Mouse (Mus musculus) forebrain, embryonic 12.5 days (tissue): ENCODE results near the gene Cdk5rap2. TPM values are rescaled to one million over a fixed set of nuclear protein-coding genes. Genes with fewer than 3 reads are reported as not detected.

Experiments
- ATAC-seq: fragments of 200-750 bp; cut with Nextera tagmentation; 2 replicates; pipeline ENCODE4 v1.8.0; 2017; ENCODE audit warnings: moderate TSS enrichment; ENCODE audit not compliant: low FRiP score
- H3K27ac ChIP-seq: fragments of 300-500 bp; sonication (generic); 2 replicates; pipeline ENCODE4 v1.5.1; 2016; ENCODE audit warnings: mild to moderate bottlenecking
- H3K27me3 ChIP-seq: fragments of 300-500 bp; sonication (generic); 2 replicates; pipeline ENCODE4 v1.6.1; 2016; ENCODE audit warnings: mild to moderate bottlenecking
- H3K36me3 ChIP-seq: fragments of 300-500 bp; sonication (generic); replicated peaks from 2 replicates; pipeline ENCODE4 v1.6.1; 2016; ENCODE audit warnings: mild to moderate bottlenecking
- H3K4me1 ChIP-seq: fragments of 300-500 bp; sonication (generic); 2 replicates; pipeline ENCODE4 v1.6.1; 2016
- H3K4me2 ChIP-seq: fragments of 300-500 bp; sonication (generic); 2 replicates; pipeline ENCODE4 v1.6.1; 2016; ENCODE audit warnings: mild to moderate bottlenecking, moderate library complexity
- H3K4me3 ChIP-seq: fragments of 300-500 bp; sonication (generic); replicated peaks from 2 replicates; pipeline ENCODE4 v1.5.1; 2016; ENCODE audit warnings: mild to moderate bottlenecking
- H3K9ac ChIP-seq: fragments of 300-500 bp; sonication (generic); 2 replicates; pipeline ENCODE4 v1.6.1; 2016; ENCODE audit warnings: mild to moderate bottlenecking
- H3K9me3 ChIP-seq: fragments of 300-500 bp; sonication (generic); 2 replicates; pipeline ENCODE4 v1.6.1; 2016
- WGBS: fragments of 180-500 bp; shearing (Covaris S2); methylation state at CpG from one replicate; pipeline ENCODE4 v1.1.7; 2016; 5-methylcytosine and 5-hydroxymethylcytosine counted together
- polyA plus RNA-seq: library from polyadenylated mRNA; unstranded; fragments of >200 nt; fragmentation: Nextera tagmentation; extraction: Ambion mirVana; gene quantifications from 2 replicates; pipeline ENCODE4 v1.2.1, GENCODE M21; 2016

The Cdk5rap2 gene
- polyA plus RNA-seq, 1 experiment from 2014 or later: 29.2 TPM

- whole genome bisulfite sequencing: 88% methylated on average over 6 of the region's 6 CpGs
- Histone ChIP-seq H3K36me3 (peaks cover 64% of the 10 kb centered on the region), H3K9me3 (no peaks in the 10 kb centered on the region), H3K4me2 (no peak overlapping the region), H3K4me3 (no peak overlapping the region), H3K4me1 (no peaks in the 10 kb centered on the region), H3K27me3 (no peaks in the 10 kb centered on the region), H3K27ac (no peak overlapping the region), H3K9ac (no peak overlapping the region)
- no peak for ATAC-seq
These were observed 164.5 kb downstream of the Cdk5rap2 start for GRCm38 (mm10) chr4:70245706-70246105.

- no peaks in the 10 kb centered on the region for H3K27me3 ChIP-seq
- ATAC-seq: no peak
- H3K4me3 ChIP-seq: no peak overlapping the region
- no peaks in the 10 kb centered on the region for H3K4me1 ChIP-seq
- WGBS: 48% methylated on average over 3 of the region's 3 CpGs
- H3K9me3 ChIP-seq: no peaks in the 10 kb centered on the region
- peaks cover 75% of the 10 kb centered on the region for H3K36me3 ChIP-seq
- H3K27ac ChIP-seq: no peak overlapping the region
- no peak overlapping the region for H3K4me2 ChIP-seq
- H3K9ac ChIP-seq: no peak overlapping the region
These were observed 166.6 kb downstream of the Cdk5rap2 start for GRCm38 (mm10) chr4:70243561-70244120.

GRCm38 (mm10) chr4:70239731-70240130, 170.5 kb downstream of the Cdk5rap2 start:
- H3K4me3 ChIP-seq: no peak overlapping the region
- H3K27ac ChIP-seq: no peak overlapping the region
- H3K36me3 ChIP-seq: peaks cover 89% of the 10 kb centered on the region
- H3K4me1 ChIP-seq: no peaks in the 10 kb centered on the region
- no peaks in the 10 kb centered on the region for H3K9me3 ChIP-seq
- no peak for ATAC-seq
- H3K4me2 ChIP-seq: no peak overlapping the region
- 95% methylated on average over 7 of the region's 7 CpGs for WGBS
- no peaks in the 10 kb centered on the region for H3K27me3 ChIP-seq
- H3K9ac ChIP-seq: no peak overlapping the region

GRCm38 (mm10) chr4:70238862-70239261, 171.4 kb downstream of the Cdk5rap2 start:
- ATAC-seq: no peak
- H3K9me3 ChIP-seq: no peaks in the 10 kb centered on the region
- no peaks in the 10 kb centered on the region for H3K4me1 ChIP-seq
- H3K36me3 ChIP-seq: peaks cover 87% of the 10 kb centered on the region
- WGBS: 95% methylated on average over 6 of the region's 6 CpGs
- no peak overlapping the region for H3K27ac ChIP-seq
- H3K4me3 ChIP-seq: no peak overlapping the region
- no peak overlapping the region for H3K4me2 ChIP-seq
- H3K27me3 ChIP-seq: no peaks in the 10 kb centered on the region
- H3K9ac ChIP-seq: no peak overlapping the region

- 94% methylated on average over 3 of the region's 3 CpGs for WGBS
- ATAC-seq: no peak
- Histone ChIP-seq H3K4me1 (no peaks in the 10 kb centered on the region), H3K9me3 (no peaks in the 10 kb centered on the region), H3K36me3 (peaks cover 39% of the 10 kb centered on the region), H3K27me3 (no peaks in the 10 kb centered on the region), H3K4me2 (no peak overlapping the region), H3K9ac (no peak overlapping the region), H3K4me3 (no peak overlapping the region), H3K27ac (no peak overlapping the region)
These were observed 177.9 kb downstream of the Cdk5rap2 start for GRCm38 (mm10) chr4:70232383-70232782.

GRCm38 (mm10) chr4:70229874-70230273, 180.4 kb downstream of the Cdk5rap2 start:
- Histone ChIP-seq H3K27ac (no peak overlapping the region), H3K9me3 (no peaks in the 10 kb centered on the region), H3K4me1 (no peaks in the 10 kb centered on the region), H3K9ac (no peak overlapping the region), H3K36me3 (peaks cover 46% of the 10 kb centered on the region), H3K4me2 (no peak overlapping the region), H3K4me3 (no peak overlapping the region), H3K27me3 (no peaks in the 10 kb centered on the region)
- ATAC-seq: no peak
- 91% methylated on average over 4 of the region's 4 CpGs for WGBS

GRCm38 (mm10) chr4:70228350-70228749, 181.9 kb downstream of the Cdk5rap2 start:
- ATAC-seq: no peak
- no peak overlapping the region for H3K4me3 ChIP-seq
- no peak overlapping the region for H3K27ac ChIP-seq
- no peak overlapping the region for H3K9ac ChIP-seq
- no peak overlapping the region for H3K4me2 ChIP-seq
- WGBS: 91% methylated on average over 2 of the region's 2 CpGs
- no peaks in the 10 kb centered on the region for H3K4me1 ChIP-seq
- no peaks in the 10 kb centered on the region for H3K9me3 ChIP-seq
- peaks cover 53% of the 10 kb centered on the region for H3K36me3 ChIP-seq
- no peaks in the 10 kb centered on the region for H3K27me3 ChIP-seq

- ATAC-seq: no peak
- Histone ChIP-seq H3K9me3 (no peaks in the 10 kb centered on the region), H3K27me3 (no peaks in the 10 kb centered on the region), H3K4me1 (no peaks in the 10 kb centered on the region), H3K36me3 (peaks cover 56% of the 10 kb centered on the region), H3K27ac (no peak overlapping the region), H3K4me3 (no peak overlapping the region), H3K9ac (no peak overlapping the region), H3K4me2 (no peak overlapping the region)
- 92% methylated on average over 3 of the region's 3 CpGs for WGBS
These were observed 182.6 kb downstream of the Cdk5rap2 start for GRCm38 (mm10) chr4:70227667-70228066.

GRCm38 (mm10) chr4:70224503-70224902, 185.7 kb downstream of the Cdk5rap2 start:
- no peak for ATAC-seq
- Histone ChIP-seq H3K4me2 (no peak overlapping the region), H3K27ac (no peak overlapping the region), H3K4me1 (no peaks in the 10 kb centered on the region), H3K36me3 (peaks cover 87% of the 10 kb centered on the region), H3K9me3 (no peaks in the 10 kb centered on the region), H3K27me3 (no peaks in the 10 kb centered on the region), H3K9ac (no peak overlapping the region), H3K4me3 (no peak overlapping the region)
- WGBS: 90% methylated on average over 2 of the region's 2 CpGs

- H3K9me3 ChIP-seq: no peaks in the 10 kb centered on the region
- H3K27ac ChIP-seq: no peak overlapping the region
- H3K9ac ChIP-seq: no peak overlapping the region
- no peak overlapping the region for H3K4me2 ChIP-seq
- H3K4me1 ChIP-seq: no peaks in the 10 kb centered on the region
- H3K4me3 ChIP-seq: no peak overlapping the region
- no peaks in the 10 kb centered on the region for H3K27me3 ChIP-seq
- no peak for ATAC-seq
- WGBS: 46% methylated on average over 3 of the region's 3 CpGs
- peaks cover 79% of the 10 kb centered on the region for H3K36me3 ChIP-seq
These were observed 188.4 kb downstream of the Cdk5rap2 start for GRCm38 (mm10) chr4:70221878-70222277.

- Histone ChIP-seq H3K9me3 (no peaks in the 10 kb centered on the region), H3K27ac (no peak overlapping the region)
- no peak for ATAC-seq
These were observed 188.9 kb downstream of the Cdk5rap2 start for GRCm38 (mm10) chr4:70221370-70221769.

GRCm38 (mm10) chr4:70220277-70221180, 189.7 kb downstream of the Cdk5rap2 start:
- H3K9ac ChIP-seq: no peak overlapping the region
- 74% methylated on average over 10 of the region's 10 CpGs for WGBS
- ATAC-seq: 0 out of 2 replicates have a peak, but pooled peaks have one; percentile 12

More at GRCm38 (mm10) chr4:70221370-70221769, 188.9 kb downstream of the Cdk5rap2 start:
- Histone ChIP-seq H3K9ac (no peak overlapping the region), H3K4me2 (no peak overlapping the region), H3K4me1 (no peaks in the 10 kb centered on the region), H3K4me3 (no peak overlapping the region), H3K36me3 (peaks cover 74% of the 10 kb centered on the region), H3K27me3 (no peaks in the 10 kb centered on the region)
- WGBS: 88% methylated on average over 1 of the region's 1 CpGs

More at GRCm38 (mm10) chr4:70220277-70221180, 189.7 kb downstream of the Cdk5rap2 start:
- Histone ChIP-seq H3K27ac (0 out of 2 replicates have a peak overlapping the region, but pooled peaks have one; percentile 10), H3K4me1 (no peaks in the 10 kb centered on the region), H3K27me3 (no peaks in the 10 kb centered on the region), H3K4me3 (no peak overlapping the region), H3K9me3 (no peaks in the 10 kb centered on the region), H3K36me3 (peaks cover 67% of the 10 kb centered on the region), H3K4me2 (no peak overlapping the region)
